Comparison of ENCODE assay signal across 8 mouse cellular contexts in the genomic region with DNA sequence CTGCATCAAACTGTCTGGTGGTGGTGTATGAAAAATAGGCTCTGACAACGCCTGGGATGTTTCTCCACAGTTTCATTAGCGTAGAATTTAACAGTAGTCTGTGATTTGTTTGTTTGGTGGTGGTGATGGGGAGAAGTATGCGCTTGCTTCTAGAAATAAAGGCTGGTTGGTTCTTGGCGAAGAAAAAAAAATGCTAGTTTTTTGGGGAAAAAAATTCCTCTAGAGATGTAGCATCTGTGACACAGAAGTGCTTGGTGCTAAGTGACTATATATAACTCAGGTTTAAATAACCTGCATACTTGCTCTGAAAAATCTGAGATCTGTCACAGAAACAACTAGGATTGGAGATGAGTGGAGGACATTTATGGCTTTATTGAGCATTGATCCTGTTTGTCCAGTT. TPM values are rescaled to one million over a fixed set of nuclear protein-coding genes. Genes with fewer than 3 reads are reported as not detected.
DNase-seq lines count a peak whose midpoint lies in the region; ATAC-seq and TF ChIP-seq lines count a peak whose summit lies in the region.

No protein-coding gene starts in this region.

- peaks cover 14% of the 10 kb centered on the region for H3K4me1 ChIP-seq in kidney, embryonic 14.5 days (ENCODE audit: control insufficient read depth, insufficient read depth, low read length)
- peaks cover 40% of the 10 kb centered on the region for H3K4me1 ChIP-seq in embryonic facial prominence, embryonic 13.5 days
- peaks cover 8% of the 10 kb centered on the region; the same call in 1 of the 2 replicates for H3K4me1 ChIP-seq in intestine, embryonic 15.5 days (replicated peaks)

- H3K4me2 ChIP-seq in kidney, embryonic 14.5 days (replicated peaks; ENCODE audit: low read depth, low read length), result peak overlapping the region; percentile 96
- peak overlapping the region; percentile 95 for H3K4me2 ChIP-seq in embryonic facial prominence, embryonic 13.5 days
- peak overlapping the region; percentile 90 for H3K4me2 ChIP-seq in intestine, embryonic 15.5 days (replicated peaks)
- peak overlapping the region; percentile 89 for H3K4me2 ChIP-seq in myocyte (ENCODE audit: low read depth)

- no peak overlapping the region for H3K27ac ChIP-seq in kidney, embryonic 14.5 days (ENCODE audit: low read depth, low read length)
- H3K27ac ChIP-seq in embryonic facial prominence, embryonic 13.5 days, result no peak overlapping the region
- no peak overlapping the region for H3K27ac ChIP-seq in intestine, embryonic 15.5 days

- H3K79me2 ChIP-seq in myocyte (ENCODE audit: control insufficient read depth, insufficient read depth), result peaks cover 51% of the 10 kb centered on the region

- no peak for DNase-seq in kidney, adult 9 months
- no peak for DNase-seq in gastrocnemius, postnatal 25 days
- no peak for DNase-seq in left cerebral cortex, adult 8-10 months (ENCODE audit: low spot score in 2 of 2)
- DNase-seq in left cerebral cortex, postnatal 4 days, result no peak

- intact Hi-C loops in left cerebral cortex, postnatal 4 days (cut with DNase I), result loop anchor here (10.0 kb wide), 2 partner anchors 57 to 103 kb away; no protein-coding TSS in a partner anchor

- H3K27me3 ChIP-seq in kidney, embryonic 14.5 days (ENCODE audit: control insufficient read depth, insufficient read depth, low read length), result no peaks in the 10 kb centered on the region
- H3K27me3 ChIP-seq in embryonic facial prominence, embryonic 13.5 days, result no peaks in the 10 kb centered on the region
- no peaks in the 10 kb centered on the region for H3K27me3 ChIP-seq in intestine, embryonic 15.5 days (replicated peaks)
- no peaks in the 10 kb centered on the region for H3K27me3 ChIP-seq in myocyte (ENCODE audit: control insufficient read depth, insufficient read depth, insufficient read length)

- 23% methylated on average over 4 of the region's 4 CpGs for WGBS in kidney, embryonic 14.5 days
- WGBS in embryonic facial prominence, embryonic 13.5 days, result 20% methylated on average over 4 of the region's 4 CpGs
- WGBS in intestine, embryonic 15.5 days, result 24% methylated on average over 4 of the region's 4 CpGs

- H3K9ac ChIP-seq in kidney, embryonic 14.5 days (ENCODE audit: low read depth, low read length), result peak overlapping the region; percentile 83; the same call in 1 of the 2 replicates
- peak overlapping the region; percentile 85; the same call in 1 of the 2 replicates for H3K9ac ChIP-seq in embryonic facial prominence, embryonic 13.5 days
- peak overlapping the region; percentile 85; the same call in 1 of the 2 replicates for H3K9ac ChIP-seq in intestine, embryonic 15.5 days

- H3ac ChIP-seq in myocyte (ENCODE audit: control insufficient read depth, insufficient read length), result no peak overlapping the region

- no peak for ATAC-seq in kidney, embryonic 14.5 days (ENCODE audit: low FRiP score, low TSS enrichment)
- ATAC-seq in embryonic facial prominence, embryonic 13.5 days (ENCODE audit: insufficient number of reproducible peaks, insufficient read depth, low FRiP score, low TSS enrichment, low read depth), result no peak
- ATAC-seq in intestine, embryonic 15.5 days, result no peak

- H3K9me3 ChIP-seq in kidney, embryonic 14.5 days (ENCODE audit: control insufficient read depth, low read length), result no peaks in the 10 kb centered on the region
- no peaks in the 10 kb centered on the region for H3K9me3 ChIP-seq in embryonic facial prominence, embryonic 13.5 days
- H3K9me3 ChIP-seq in intestine, embryonic 15.5 days, result no peaks in the 10 kb centered on the region

- no peaks in the 10 kb centered on the region for H3K36me3 ChIP-seq in kidney, embryonic 14.5 days (ENCODE audit: control insufficient read depth, insufficient read depth, low read length)
- no peaks in the 10 kb centered on the region for H3K36me3 ChIP-seq in embryonic facial prominence, embryonic 13.5 days
- H3K36me3 ChIP-seq in intestine, embryonic 15.5 days, result no peaks in the 10 kb centered on the region
- H3K36me3 ChIP-seq in myocyte (ENCODE audit: control insufficient read depth, insufficient read depth), result no peaks in the 10 kb centered on the region

- TF ChIP-seq POLR2A in myocyte (IDR thresholded peaks at IDR 0.05; ENCODE audit: insufficient read length, low read depth), result no peak

- peak overlapping the region; percentile 91 for H3K4me3 ChIP-seq in kidney, embryonic 14.5 days (ENCODE audit: low read length)
- H3K4me3 ChIP-seq in embryonic facial prominence, embryonic 13.5 days, result peak overlapping the region; percentile 89
- peak overlapping the region; percentile 89 for H3K4me3 ChIP-seq in intestine, embryonic 15.5 days (replicated peaks)
- peak overlapping the region; percentile 39 for H3K4me3 ChIP-seq in myocyte

TF ChIP-seq in myocyte, 11 proteins besides CTCF, POLR2A, EP300 and RAD21:
- TF ChIP-seq E2F4 (IDR thresholded peaks at IDR 0.05; ENCODE audit: insufficient read depth) (no peak), REST (IDR thresholded peaks at IDR 0.05; ENCODE audit: insufficient read depth, insufficient read length) (no peak), SRF (IDR thresholded peaks at IDR 0.05; ENCODE audit: control insufficient read depth, insufficient read length, low read depth) (no peak), MAX (IDR thresholded peaks at IDR 0.05; ENCODE audit: low read depth) (no peak), CEBPB (IDR thresholded peaks at IDR 0.05; ENCODE audit: insufficient read depth, poor library complexity, severe bottlenecking) (no peak), POLR2AphosphoS2 (IDR thresholded peaks at IDR 0.05; ENCODE audit: insufficient read length, low read depth) (no peak), USF1 (IDR thresholded peaks at IDR 0.05; ENCODE audit: low read depth) (no peak), TCF3 (IDR thresholded peaks at IDR 0.05; ENCODE audit: insufficient read length, low read depth) (no peak), TCF12 (IDR thresholded peaks at IDR 0.05; ENCODE audit: insufficient read depth, poor library complexity, severe bottlenecking) (no peak), MYOG (IDR thresholded peaks at IDR 0.05; ENCODE audit: control insufficient read depth in 1 of 3, insufficient read depth in 1 of 3, insufficient read length in 2 of 3, low read depth in 2 of 3) (no peak), MYOD1 (IDR thresholded peaks at IDR 0.05; ENCODE audit: control insufficient read depth in 1 of 3, insufficient read length in 2 of 3, low read depth in 2 of 3) (no peak)

RNA-seq across cellular contexts. Expression of gene Slc44a1, which starts 1.5 kb away (rescaled TPM):
- polyA plus RNA-seq in kidney, embryonic 14.5 days (2014; fragmentation: Nextera tagmentation; extraction: Ambion mirVana), result 26.8 and 48.8 TPM in 2 replicates
- polyA plus RNA-seq in embryonic facial prominence, embryonic 13.5 days (2015; fragmentation: Nextera tagmentation; extraction: Ambion mirVana), result 37.3 and 44.6 TPM in 2 replicates
- 51.6 and 56.3 TPM in 2 replicates for polyA plus RNA-seq in intestine, embryonic 15.5 days (2015; fragmentation: Nextera tagmentation; extraction: Ambion mirVana)
- polyA plus RNA-seq in myocyte (2012; fragmentation: generic; extraction: Trizol), result 43.7 TPM
- total RNA-seq in gastrocnemius, postnatal 25 days (2021), result 10 to 100 TPM; 16.2 to 18.6 TPM
- 10 to 100 TPM; 80.8 to 88.6 (median 85.0) TPM for total RNA-seq in left cerebral cortex, adult 8-10 months (2022)
- total RNA-seq in left cerebral cortex, postnatal 4 days (2021), result 10 to 100 TPM; 47.3 to 48.1 TPM

Comparison
In these comparisons a context has a peak if more than half of its experiments do, and no peak if none do; other contexts are left out.
1. H3K4me3 ChIP-seq: peak in every context shown above with its lines; median percentile 91 in kidney, embryonic 14.5 days; 89 in embryonic facial prominence, embryonic 13.5 days; 89 in intestine, embryonic 15.5 days; 39 in myocyte.